Mouse (Mus musculus) embryonic facial prominence, embryonic 12.5 days (tissue): ENCODE measurements at regions not wholly inside any gene's neighbourhood (a gene's known extent, or its start where the extent isn't known, plus 50 kb on each side); places are given as distances from the start of the nearest gene placed in this dataset.

Source experiments
- ATAC-seq: fragments of 200-750 bp; cut with Nextera tagmentation; 2 replicates; pipeline ENCODE4 v1.8.0; 2017; ENCODE audit not compliant: insufficient number of reproducible peaks, insufficient read depth, low FRiP score, low TSS enrichment
- H3K27ac ChIP-seq: fragments of 300-500 bp; sonication (generic); 2 replicates; pipeline ENCODE4 v1.5.1; 2016; ENCODE audit warnings: mild to moderate bottlenecking
- H3K27me3 ChIP-seq: fragments of 300-500 bp; sonication (generic); 2 replicates; pipeline ENCODE4 v1.6.1; 2016; ENCODE audit warnings: mild to moderate bottlenecking, moderate library complexity
- H3K36me3 ChIP-seq: fragments of 300-500 bp; sonication (generic); 2 replicates; pipeline ENCODE4 v1.6.1; 2016; ENCODE audit warnings: mild to moderate bottlenecking
- H3K4me1 ChIP-seq: fragments of 300-500 bp; sonication (generic); 2 replicates; pipeline ENCODE4 v1.6.1; 2016
- H3K4me2 ChIP-seq: fragments of 300-500 bp; sonication (generic); replicated peaks from 2 replicates; pipeline ENCODE4 v1.6.1; 2016; ENCODE audit warnings: mild to moderate bottlenecking, moderate library complexity
- H3K4me3 ChIP-seq: fragments of 300-500 bp; sonication (generic); 2 replicates; pipeline ENCODE4 v1.5.1; 2016; ENCODE audit warnings: mild to moderate bottlenecking
- H3K9ac ChIP-seq: fragments of 300-500 bp; sonication (generic); 2 replicates; pipeline ENCODE4 v1.6.1; 2016; ENCODE audit warnings: mild to moderate bottlenecking, moderate library complexity
- H3K9me3 ChIP-seq: fragments of 300-500 bp; sonication (generic); 2 replicates; pipeline ENCODE4 v1.6.1; 2016; ENCODE audit warnings: mild to moderate bottlenecking, moderate library complexity
- WGBS: fragments of 180-500 bp; shearing (Covaris S2); methylation state at CpG from one replicate; pipeline ENCODE4 v1.1.7; 2016; 5-methylcytosine and 5-hydroxymethylcytosine counted together

DNA sequence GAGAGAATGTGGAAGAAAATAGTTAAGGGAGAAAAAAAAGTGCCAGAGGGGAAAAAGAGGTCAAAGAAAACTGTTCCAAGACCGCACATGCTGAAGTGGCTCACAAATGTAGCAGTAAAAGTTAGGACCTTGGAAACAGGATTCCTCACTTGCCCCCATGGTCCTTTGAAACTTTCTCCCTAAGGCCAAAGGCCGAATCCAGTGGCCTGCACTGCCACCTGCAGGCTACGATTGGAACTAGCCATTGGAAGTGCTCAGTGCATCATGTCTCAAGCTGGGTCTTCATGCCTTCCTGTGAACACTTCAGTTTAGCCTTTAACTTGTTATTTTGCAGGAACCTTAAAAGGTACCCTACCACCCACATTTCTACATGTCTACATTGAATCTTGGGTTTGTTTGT, 56.3 kb upstream of the Mctp2 start:
- Histone ChIP-seq H3K27me3 (no peaks in the 10 kb centered on the region), H3K4me3 (no peak overlapping the region), H3K36me3 (no peaks in the 10 kb centered on the region), H3K4me1 (peaks cover 4% of the 10 kb centered on the region; the same call in 1 of the 2 replicates), H3K9ac (no peak overlapping the region), H3K4me2 (no peak overlapping the region), H3K9me3 (no peaks in the 10 kb centered on the region), H3K27ac (no peak overlapping the region)
- no peak for ATAC-seq
- 9% methylated on average over 3 of the region's 3 CpGs for WGBS

DNA sequence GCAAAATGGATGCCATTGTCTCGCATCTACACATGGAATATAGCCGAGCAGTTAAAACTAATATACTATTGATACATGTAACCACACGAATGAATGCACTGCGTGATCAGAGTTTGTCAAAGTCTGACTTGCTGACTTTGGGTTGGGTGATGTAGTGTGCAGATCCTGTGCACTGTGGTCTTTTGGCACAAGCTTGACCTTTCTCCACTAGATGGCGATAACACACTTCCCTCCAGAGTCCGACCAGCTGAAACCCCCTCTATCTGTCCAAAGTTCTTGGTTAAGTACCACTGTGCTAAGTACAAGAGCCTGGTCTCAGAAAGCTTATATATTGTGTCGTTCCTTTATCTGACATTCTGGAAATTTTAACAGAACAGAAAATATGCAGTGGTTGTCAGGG, 84.9 kb upstream of the Mctp2 start:
- no peak overlapping the region for H3K4me3 ChIP-seq
- no peaks in the 10 kb centered on the region for H3K4me1 ChIP-seq
- ATAC-seq = no peak
- H3K36me3 ChIP-seq = no peaks in the 10 kb centered on the region
- no peaks in the 10 kb centered on the region for H3K9me3 ChIP-seq
- WGBS = 38% methylated on average over 7 of the region's 7 CpGs
- H3K4me2 ChIP-seq = no peak overlapping the region
- H3K27ac ChIP-seq = no peak overlapping the region
- no peaks in the 10 kb centered on the region for H3K27me3 ChIP-seq
- H3K9ac ChIP-seq = no peak overlapping the region

DNA sequence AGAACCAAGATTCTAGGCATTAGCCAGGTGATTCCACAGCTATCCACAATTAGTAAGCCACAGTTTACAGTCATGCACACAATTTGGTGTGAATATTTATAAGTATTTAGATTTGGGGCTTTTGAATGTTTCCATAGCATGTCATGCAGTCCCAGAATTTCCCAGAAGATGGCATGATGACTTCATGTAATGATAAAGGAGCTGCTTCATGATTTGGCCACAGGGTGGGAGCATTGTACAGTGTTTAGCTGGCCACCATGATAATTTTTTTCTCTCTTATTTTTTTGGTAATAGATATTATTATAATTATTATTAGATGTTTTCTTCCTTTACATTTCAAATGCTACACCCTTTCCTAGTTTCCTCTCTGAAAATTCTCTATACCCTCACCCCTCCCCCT, 93.6 kb upstream of the Mctp2 start:
- H3K4me3 ChIP-seq = no peak overlapping the region
- H3K27ac ChIP-seq = no peak overlapping the region
- no peak overlapping the region for H3K4me2 ChIP-seq
- no peaks in the 10 kb centered on the region for H3K27me3 ChIP-seq
- no peaks in the 10 kb centered on the region for H3K4me1 ChIP-seq
- H3K9ac ChIP-seq = no peak overlapping the region
- no peak for ATAC-seq
- no peaks in the 10 kb centered on the region for H3K36me3 ChIP-seq
- H3K9me3 ChIP-seq = no peaks in the 10 kb centered on the region

GRCm38 (mm10) chr7:72406131-72406530, 99.7 kb upstream of the Mctp2 start:
- no peak overlapping the region for H3K9ac ChIP-seq
- no peak for ATAC-seq
- no peaks in the 10 kb centered on the region for H3K27me3 ChIP-seq
- H3K9me3 ChIP-seq = no peaks in the 10 kb centered on the region
- no peak overlapping the region for H3K4me2 ChIP-seq
- no peak overlapping the region for H3K4me3 ChIP-seq
- no peak overlapping the region for H3K27ac ChIP-seq
- WGBS = 59% methylated on average over 3 of the region's 3 CpGs
- H3K4me1 ChIP-seq = no peaks in the 10 kb centered on the region
- H3K36me3 ChIP-seq = no peaks in the 10 kb centered on the region

DNA sequence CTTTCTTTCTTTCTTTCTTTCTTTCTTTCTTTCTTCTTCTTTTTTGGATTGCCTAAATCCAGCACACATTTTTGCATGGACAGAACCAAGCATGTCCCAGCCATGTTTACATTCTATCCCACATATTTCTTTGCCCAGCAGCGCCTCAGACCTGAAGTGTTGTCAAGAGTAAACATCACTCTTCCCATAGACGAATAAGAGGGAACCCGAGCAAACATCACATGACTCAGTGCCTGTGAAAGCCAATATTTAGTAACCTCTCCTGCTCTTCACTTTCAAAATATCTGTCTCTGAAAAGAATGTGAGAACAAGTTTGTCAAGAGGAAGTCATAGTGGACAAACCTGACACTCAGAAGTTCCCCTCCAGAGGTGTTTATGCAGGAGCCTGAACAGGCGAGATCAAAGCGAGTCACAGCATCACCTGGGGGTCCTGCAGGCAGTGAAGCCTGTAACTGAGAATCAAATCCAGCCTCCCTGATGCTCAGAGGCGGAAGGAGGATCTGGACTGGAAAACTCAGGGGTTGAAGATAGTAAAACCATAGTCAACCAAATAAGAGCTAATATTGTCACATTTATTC, 102.1 kb upstream of the Mctp2 start:
- Histone ChIP-seq H3K4me1 (no peaks in the 10 kb centered on the region), H3K4me2 (no peak overlapping the region), H3K27ac (no peak overlapping the region), H3K27me3 (no peaks in the 10 kb centered on the region), H3K9ac (no peak overlapping the region), H3K9me3 (no peaks in the 10 kb centered on the region), H3K4me3 (no peak overlapping the region), H3K36me3 (no peaks in the 10 kb centered on the region)
- ATAC-seq = no peak
- WGBS = 58% methylated on average over 6 of the region's 6 CpGs

GRCm38 (mm10) chr7:72438552-72438951, 132.1 kb upstream of the Mctp2 start:
- Histone ChIP-seq H3K4me3 (no peak overlapping the region), H3K27me3 (no peaks in the 10 kb centered on the region), H3K9me3 (no peaks in the 10 kb centered on the region), H3K9ac (no peak overlapping the region), H3K4me1 (peaks cover 12% of the 10 kb centered on the region; the same call in 1 of the 2 replicates), H3K27ac (peak overlapping the region; percentile 30), H3K36me3 (no peaks in the 10 kb centered on the region), H3K4me2 (no peak overlapping the region)
- ATAC-seq = no peak
- WGBS = 19% methylated on average over 2 of the region's 2 CpGs

DNA sequence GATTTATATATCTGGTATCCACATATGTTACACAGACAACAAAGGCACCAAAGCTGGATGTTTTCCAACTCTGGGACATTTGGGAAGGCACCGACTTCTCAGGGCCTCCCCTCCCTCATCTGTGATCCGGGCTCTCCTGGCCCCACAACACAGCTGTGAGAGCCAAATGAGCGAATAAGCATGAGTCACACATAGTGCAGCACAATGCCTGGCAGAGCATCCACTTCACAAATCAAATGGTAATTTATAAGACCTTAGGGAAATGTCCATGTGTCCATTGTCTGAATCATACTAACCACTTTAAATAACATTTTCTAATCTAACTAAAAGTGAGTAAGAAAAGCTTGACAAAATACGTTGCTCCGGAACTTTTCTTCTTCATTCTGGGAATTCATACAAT, 135.6 kb upstream of the Mctp2 start:
- 71% methylated on average over 5 of the region's 5 CpGs for WGBS
- Histone ChIP-seq H3K27ac (no peak overlapping the region), H3K36me3 (no peaks in the 10 kb centered on the region), H3K4me2 (no peak overlapping the region), H3K9ac (no peak overlapping the region), H3K9me3 (no peaks in the 10 kb centered on the region), H3K4me3 (no peak overlapping the region), H3K4me1 (peaks cover 12% of the 10 kb centered on the region; the same call in 1 of the 2 replicates), H3K27me3 (no peaks in the 10 kb centered on the region)
- ATAC-seq = no peak

DNA sequence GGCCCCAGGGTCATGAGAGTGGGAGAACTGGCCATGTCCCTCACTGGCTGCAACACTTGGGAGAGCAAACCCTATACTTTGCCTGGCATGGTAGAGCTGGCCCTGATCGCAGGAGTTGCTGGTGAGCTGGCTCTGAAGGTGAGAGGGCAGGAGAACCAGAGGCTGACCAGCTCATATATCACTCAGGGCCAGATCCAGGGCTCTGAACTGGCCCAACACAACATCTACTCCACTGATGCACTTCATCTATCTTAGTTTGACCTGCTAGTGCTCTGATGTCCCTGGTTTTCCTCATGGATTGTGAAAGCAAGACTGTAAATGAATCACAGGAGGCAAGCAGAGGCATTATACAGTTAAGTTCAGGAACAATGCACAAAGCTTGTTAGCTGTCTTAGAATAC, 137.6 kb upstream of the Mctp2 start:
- Histone ChIP-seq H3K9ac (no peak overlapping the region), H3K36me3 (no peaks in the 10 kb centered on the region), H3K4me2 (no peak overlapping the region), H3K9me3 (no peaks in the 10 kb centered on the region), H3K4me3 (no peak overlapping the region), H3K27me3 (no peaks in the 10 kb centered on the region), H3K27ac (no peak overlapping the region), H3K4me1 (no peaks in the 10 kb centered on the region)
- no peak for ATAC-seq
- 91% methylated on average over 1 of the region's 1 CpGs for WGBS

DNA sequence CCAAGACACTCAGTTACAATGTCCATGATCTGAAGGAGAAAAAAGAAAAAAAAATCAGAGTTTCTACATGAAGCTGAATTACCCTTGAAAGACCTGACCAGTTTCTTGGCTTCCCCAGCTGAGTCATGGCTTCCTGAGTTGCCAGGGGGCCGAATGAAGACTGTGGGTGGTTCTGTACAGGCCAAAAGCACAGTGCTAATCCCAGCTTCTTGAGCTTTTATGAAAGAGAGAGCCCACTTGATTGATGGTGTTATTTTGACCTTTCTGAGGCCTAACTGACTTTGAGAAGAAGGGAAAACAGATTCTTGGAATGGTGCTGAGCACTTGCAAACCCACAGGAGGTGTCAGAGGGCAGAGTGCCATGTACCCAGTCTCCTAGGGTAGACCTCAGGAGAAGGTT, 138.4 kb upstream of the Mctp2 start:
- ATAC-seq = no peak
- no peak overlapping the region for H3K9ac ChIP-seq
- WGBS = 73% methylated on average over 1 of the region's 1 CpGs
- H3K4me1 ChIP-seq = no peaks in the 10 kb centered on the region
- no peaks in the 10 kb centered on the region for H3K27me3 ChIP-seq
- no peaks in the 10 kb centered on the region for H3K36me3 ChIP-seq
- H3K4me3 ChIP-seq = no peak overlapping the region
- no peak overlapping the region for H3K4me2 ChIP-seq
- H3K9me3 ChIP-seq = no peaks in the 10 kb centered on the region
- no peak overlapping the region for H3K27ac ChIP-seq

DNA sequence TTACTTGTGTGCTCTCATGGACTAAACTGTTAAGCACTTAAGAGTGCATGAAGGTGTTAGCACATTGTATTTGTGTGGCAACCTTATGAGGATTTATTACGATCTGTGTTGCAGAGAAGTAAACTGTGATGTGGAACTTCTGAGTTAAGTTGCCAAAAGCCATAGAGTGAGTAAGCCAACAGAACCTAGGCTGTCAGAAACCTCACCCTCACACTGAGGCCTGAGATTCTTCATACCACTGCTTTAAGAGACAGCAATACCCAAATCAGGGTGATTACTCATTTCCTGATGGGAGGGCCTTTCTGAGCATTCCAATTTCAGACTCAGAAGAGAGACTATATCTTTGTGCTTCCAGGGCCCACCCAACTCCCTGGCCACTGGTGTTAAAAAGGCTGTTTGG, 140.5 kb upstream of the Mctp2 start:
- H3K27ac ChIP-seq = no peak overlapping the region
- 92% methylated on average over 1 of the region's 1 CpGs for WGBS
- H3K4me1 ChIP-seq = no peaks in the 10 kb centered on the region
- H3K9ac ChIP-seq = no peak overlapping the region
- no peak for ATAC-seq
- no peaks in the 10 kb centered on the region for H3K36me3 ChIP-seq
- H3K9me3 ChIP-seq = no peaks in the 10 kb centered on the region
- H3K4me2 ChIP-seq = no peak overlapping the region
- H3K27me3 ChIP-seq = no peaks in the 10 kb centered on the region
- no peak overlapping the region for H3K4me3 ChIP-seq

GRCm38 (mm10) chr7:72462978-72463377, 156.6 kb upstream of the Mctp2 start:
- Histone ChIP-seq H3K9ac (no peak overlapping the region), H3K36me3 (no peaks in the 10 kb centered on the region), H3K4me2 (no peak overlapping the region), H3K27me3 (no peaks in the 10 kb centered on the region), H3K4me3 (no peak overlapping the region), H3K9me3 (no peaks in the 10 kb centered on the region), H3K27ac (no peak overlapping the region), H3K4me1 (no peaks in the 10 kb centered on the region)
- ATAC-seq = no peak
- 65% methylated on average over 4 of the region's 4 CpGs for WGBS

DNA sequence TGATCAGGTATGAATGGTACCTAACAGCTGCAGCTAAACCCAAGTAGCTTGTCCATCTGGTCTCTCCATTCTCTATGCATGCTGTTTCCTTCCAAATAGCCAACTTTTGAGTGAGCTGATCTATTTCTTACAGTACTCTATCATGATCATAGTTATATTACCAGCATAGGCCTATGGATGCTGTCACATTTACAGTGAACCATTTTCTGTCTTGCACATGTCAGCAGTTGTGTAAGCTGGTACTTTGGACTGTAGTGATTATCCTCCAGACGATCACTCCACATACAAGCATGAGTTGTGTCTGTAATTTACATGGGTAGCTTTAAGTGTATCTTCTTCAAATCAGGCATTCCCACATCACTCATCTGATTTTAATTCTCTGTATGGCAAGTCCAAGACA, 158.2 kb upstream of the Mctp2 start:
- no peak overlapping the region for H3K4me2 ChIP-seq
- H3K27ac ChIP-seq = no peak overlapping the region
- H3K36me3 ChIP-seq = no peaks in the 10 kb centered on the region
- H3K4me3 ChIP-seq = no peak overlapping the region
- no peaks in the 10 kb centered on the region for H3K27me3 ChIP-seq
- no peak for ATAC-seq
- H3K9ac ChIP-seq = no peak overlapping the region
- no peaks in the 10 kb centered on the region for H3K4me1 ChIP-seq
- WGBS = 80% methylated on average over 1 of the region's 1 CpGs
- H3K9me3 ChIP-seq = no peaks in the 10 kb centered on the region

DNA sequence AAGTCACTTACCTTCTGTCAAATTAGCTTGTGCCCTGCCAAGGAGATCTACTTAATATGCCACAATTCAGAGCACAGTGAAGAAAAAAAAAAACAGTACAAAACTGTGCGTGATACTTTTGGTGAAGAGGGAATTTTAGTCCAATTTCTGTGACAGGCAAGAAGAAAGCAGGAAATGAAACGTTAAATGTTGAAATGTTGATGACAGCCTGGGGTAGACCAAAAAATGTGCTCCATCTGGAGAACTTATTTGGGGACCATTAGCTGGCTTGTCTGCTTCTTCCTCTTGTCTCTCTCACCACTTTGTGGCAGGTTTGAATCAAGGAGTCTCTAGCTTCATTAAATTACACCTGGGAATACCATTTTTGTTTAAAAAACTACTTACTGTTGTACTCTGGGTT, 163.3 kb upstream of the Mctp2 start:
- 44% methylated on average over 2 of the region's 2 CpGs for WGBS
- ATAC-seq = no peak

More for the DNA sequence above, 163.3 kb upstream of the Mctp2 start:
- Histone ChIP-seq H3K4me1 (no peaks in the 10 kb centered on the region), H3K9ac (no peak overlapping the region), H3K9me3 (no peaks in the 10 kb centered on the region), H3K36me3 (no peaks in the 10 kb centered on the region), H3K27me3 (no peaks in the 10 kb centered on the region), H3K4me3 (no peak overlapping the region), H3K4me2 (no peak overlapping the region), H3K27ac (no peak overlapping the region)
